Mouse (Mus musculus) G1E (cell line): ENCODE data around the gene Gm20826. TPM values are rescaled to one million over a fixed set of nuclear protein-coding genes. Genes with fewer than 3 reads are reported as not detected.
"Not testable (repeated sequence)": the region's sequence is repeated elsewhere in the genome, so short reads cannot be mapped to it uniquely, and the experiment has no call there.

Experiments used
- ATAC-seq: 2 replicates; pipeline ENCODE4 v1.8.0; 2016; ENCODE audit warnings: mild to moderate bottlenecking; ENCODE audit not compliant: insufficient number of reproducible peaks, poor library complexity, low FRiP score, severe bottlenecking; ENCODE audit errors: extremely low read depth
- DNase-seq: peaks from one replicate; pipeline ENCODE4 v3.0.0; 2012; ENCODE audit warnings: low spot score
- H3K27me3 ChIP-seq: 2 replicates; pipeline ENCODE4 v1.6.1; 2012; ENCODE audit warnings: mild to moderate bottlenecking, low read length, inconsistent platforms; ENCODE audit not compliant: insufficient read depth
- H3K36me3 ChIP-seq: replicated peaks from 2 replicates; pipeline ENCODE3; 2012; ENCODE audit warnings: mild to moderate bottlenecking, inconsistent platforms
- H3K4me1 ChIP-seq: 2 replicates; pipeline ENCODE4 v1.6.1; 2012; ENCODE audit warnings: low read depth, low read length, inconsistent platforms, mixed read lengths; ENCODE audit not compliant: insufficient read depth
- H3K4me3 ChIP-seq: 2 replicates; pipeline ENCODE4 v1.5.1; 2012; ENCODE audit warnings: low read depth, mild to moderate bottlenecking, inconsistent platforms, low read length, moderate library complexity, mixed read lengths
- H3K9me3 ChIP-seq: replicated peaks from 2 replicates; pipeline ENCODE4 v1.6.1; 2012; ENCODE audit warnings: inconsistent platforms
- polyA plus RNA-seq: library from polyadenylated mRNA; stranded (reverse); fragments of >175 nt; gene quantifications from 2 replicates; pipeline ENCODE4 v1.2.3, GENCODE M21; 2012
- total RNA-seq, 2 experiments: library from RNA; stranded (forward) in 1 of 2; stranded (reverse) in 1 of 2; fragments of 200-1000 nt in 1 of 2; fragments of >200 nt in 1 of 2; fragmentation: Nextera tagmentation in 1 of 2; gene quantifications; 2 replicates each; pipeline ENCODE4 v1.2.3; 2014 to 2017

Gene Gm20826
- total RNA-seq (2014; fragmentation: Nextera tagmentation), result not detected in 2 replicates
- total RNA-seq (2017), result 0.05 and 0.06 TPM in 2 replicates
- not detected in 2 replicates for polyA plus RNA-seq

DNA sequence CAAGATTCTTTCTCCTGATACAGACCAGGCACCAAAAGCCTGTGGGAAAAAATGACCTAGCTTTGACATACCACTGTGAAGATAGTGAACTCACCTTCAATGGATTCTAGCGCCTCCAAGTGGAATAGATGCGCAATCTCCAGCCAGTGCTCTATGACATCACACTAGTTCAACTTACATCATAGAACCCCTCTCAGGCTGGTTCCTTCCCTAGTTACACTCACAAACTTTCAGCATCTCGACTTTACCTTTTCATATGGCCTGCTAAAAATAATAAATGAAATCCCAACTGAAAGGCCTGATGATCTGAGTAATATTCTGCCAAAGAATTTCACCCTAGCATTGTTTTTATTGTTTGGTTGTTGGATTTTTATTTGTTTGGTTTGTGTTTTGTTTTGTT, at the start of gene Gm20826:
Gene Gm20826, minus strand, starts transcription at position 101 of the 400 bp plus-strand sequence.
- H3K36me3 ChIP-seq, H3K4me1 ChIP-seq, H3K9me3 ChIP-seq, H3K27me3 ChIP-seq, ATAC-seq, DNase-seq, H3K4me3 ChIP-seq: not testable (repeated sequence)

Other genes with a start within 250 kb of the Gm20826 start
- not detected in 2 replicates for gene Gm21788, start 233.5 kb downstream of the Gm20826 start, total RNA-seq (2014; fragmentation: Nextera tagmentation)
- not detected in 2 replicates for gene Gm21788, start 233.5 kb downstream of the Gm20826 start, total RNA-seq (2017)
- not detected in 2 replicates for gene Gm21788, start 233.5 kb downstream of the Gm20826 start, polyA plus RNA-seq
- gene Gm28576, start 84.5 kb upstream of the Gm20826 start, total RNA-seq (2014; fragmentation: Nextera tagmentation), result not detected in 2 replicates
- gene Gm28576, start 84.5 kb upstream of the Gm20826 start, total RNA-seq (2017), result not detected in 2 replicates
- gene Gm28576, start 84.5 kb upstream of the Gm20826 start, polyA plus RNA-seq, result not detected in 2 replicates